8 mouse cellular contexts compared by ENCODE assay signal in genomic region chr1:182095240-182095741, GRCm38 (mm10). TPM values are rescaled to one million over a fixed set of nuclear protein-coding genes. Genes with fewer than 3 reads are reported as not detected.
DNase-seq lines count a peak whose midpoint lies in the region; ATAC-seq and TF ChIP-seq lines count a peak whose summit lies in the region.

No protein-coding gene starts in this region.

- H3K36me3 ChIP-seq in embryonic facial prominence, embryonic 11.5 days (replicated peaks; ENCODE audit: control insufficient read depth, insufficient read depth, low read depth, low read length), result no peaks in the 10 kb centered on the region
- no peaks in the 10 kb centered on the region for H3K36me3 ChIP-seq in heart, embryonic 15.5 days

- H3K4me2 ChIP-seq in embryonic facial prominence, embryonic 11.5 days (ENCODE audit: low read depth, low read length), result no peak overlapping the region
- H3K4me2 ChIP-seq in heart, embryonic 15.5 days, result peak overlapping the region; percentile 38

- peaks cover 5% of the 10 kb centered on the region for H3K4me1 ChIP-seq in lung, adult 2 months (ENCODE audit: control insufficient read depth, insufficient read depth, low read length)
- peaks cover 6% of the 10 kb centered on the region for H3K4me1 ChIP-seq in embryonic facial prominence, embryonic 11.5 days (ENCODE audit: control insufficient read depth, insufficient read depth, low read length)
- peaks cover 29% of the 10 kb centered on the region for H3K4me1 ChIP-seq in heart, embryonic 15.5 days (replicated peaks)

- H3K27ac ChIP-seq in embryonic facial prominence, embryonic 11.5 days (replicated peaks; ENCODE audit: low read depth, low read length), result no peak overlapping the region
- H3K27ac ChIP-seq in heart, embryonic 15.5 days, result peak overlapping the region; percentile 53

- TF ChIP-seq CTCF in lung, adult 2 months (IDR thresholded peaks at IDR 0.05; ENCODE audit: insufficient read depth, low read length), result no peak

- H3K9ac ChIP-seq in embryonic facial prominence, embryonic 11.5 days (replicated peaks; ENCODE audit: low read length), result no peak overlapping the region
- no peak overlapping the region for H3K9ac ChIP-seq in heart, embryonic 15.5 days

- H3K4me3 ChIP-seq in lung, adult 2 months (replicated peaks; ENCODE audit: extremely low read depth, low read depth, low read length), result no peak overlapping the region
- no peak overlapping the region for H3K4me3 ChIP-seq in embryonic facial prominence, embryonic 11.5 days (ENCODE audit: low read depth, low read length)
- no peak overlapping the region for H3K4me3 ChIP-seq in heart, embryonic 15.5 days

- H3K9me3 ChIP-seq in embryonic facial prominence, embryonic 11.5 days (replicated peaks; ENCODE audit: control insufficient read depth, low read length), result no peaks in the 10 kb centered on the region
- no peaks in the 10 kb centered on the region for H3K9me3 ChIP-seq in heart, embryonic 15.5 days (replicated peaks)

- DNase-seq in lung, postnatal 10 days, result peak; percentile 71
- DNase-seq in lung, adult 2 months, result no peak
- peak; percentile 41 for DNase-seq in embryonic facial prominence, embryonic 11.5 days (ENCODE audit: low spot score)
- DNase-seq in kidney, postnatal 25 days, result peak; percentile 32 to 66
- peak; percentile 47 for DNase-seq in testis, postnatal 14 days (ENCODE audit: low spot score)
- DNase-seq in spleen, postnatal 36 days (ENCODE audit: low spot score in 2 of 2), result no peak

- 33% methylated on average over 10 of the region's 10 CpGs for WGBS in lung, adult 2 months
- 19% methylated on average over 10 of the region's 10 CpGs for WGBS in embryonic facial prominence, embryonic 11.5 days
- WGBS in heart, embryonic 15.5 days, result 25% methylated on average over 10 of the region's 10 CpGs

- TF ChIP-seq POLR2A in lung, adult 2 months (IDR thresholded peaks at IDR 0.05; ENCODE audit: borderline replicate concordance, extremely low read depth, low read depth, low read length), result no peak

- no peaks in the 10 kb centered on the region for H3K27me3 ChIP-seq in embryonic facial prominence, embryonic 11.5 days (ENCODE audit: control insufficient read depth, insufficient read depth, low read length)
- H3K27me3 ChIP-seq in heart, embryonic 15.5 days, result no peaks in the 10 kb centered on the region

- ATAC-seq in embryonic facial prominence, embryonic 11.5 days (replicated peaks; ENCODE audit: insufficient number of reproducible peaks, low FRiP score, low TSS enrichment, low read depth), result no peak
- no peak for ATAC-seq in heart, embryonic 15.5 days (replicated peaks; ENCODE audit: insufficient number of reproducible peaks, insufficient read depth, low FRiP score, low read depth)
- ATAC-seq in activated CD4-positive, CD25-positive, alpha-beta regulatory T cell, adult 4 months, result no peak

RNA-seq across cellular contexts. Expression of gene Srp9, which starts 29.2 kb away (rescaled TPM):
- polyA plus RNA-seq in lung, adult 2 months (2012; rRNA removed), result 26.8 and 33.9 TPM in 2 replicates
- polyA plus RNA-seq in embryonic facial prominence, embryonic 11.5 days (2014; fragmentation: Nextera tagmentation; extraction: Ambion mirVana), result 188 and 200 TPM in 2 replicates
- polyA plus RNA-seq in heart, embryonic 15.5 days (2015; fragmentation: Nextera tagmentation; extraction: Ambion mirVana), result 88.4 and 109 TPM in 2 replicates
- polyA plus RNA-seq in activated CD4-positive, CD25-positive, alpha-beta regulatory T cell, adult 4 months (2017; shearing (Covaris generic)), result 100 to 1,000 TPM; 147 to 184 TPM

Comparison
In these comparisons a context has a peak if more than half of its experiments do, and no peak if none do; other contexts are left out.
1. DNase-seq: peak in lung, postnatal 10 days (single experiment), embryonic facial prominence, embryonic 11.5 days (single experiment), kidney, postnatal 25 days (2 of 2) and testis, postnatal 14 days (single experiment); none in lung, adult 2 months (single experiment) and spleen, postnatal 36 days (0 of 2).